Mouse (Mus musculus): ENCODE measurements around the gene Ndufs8. TPM values are rescaled to one million over a fixed set of nuclear protein-coding genes. Genes with fewer than 3 reads are reported as not detected.
"Not testable (repeated sequence)": the region's sequence is repeated elsewhere in the genome, so short reads cannot be mapped to it uniquely, and the experiment has no call there.

Gene Ndufs8
- 35.3 and 55.4 TPM in 2 replicates for total RNA-seq (2017)

DNA sequence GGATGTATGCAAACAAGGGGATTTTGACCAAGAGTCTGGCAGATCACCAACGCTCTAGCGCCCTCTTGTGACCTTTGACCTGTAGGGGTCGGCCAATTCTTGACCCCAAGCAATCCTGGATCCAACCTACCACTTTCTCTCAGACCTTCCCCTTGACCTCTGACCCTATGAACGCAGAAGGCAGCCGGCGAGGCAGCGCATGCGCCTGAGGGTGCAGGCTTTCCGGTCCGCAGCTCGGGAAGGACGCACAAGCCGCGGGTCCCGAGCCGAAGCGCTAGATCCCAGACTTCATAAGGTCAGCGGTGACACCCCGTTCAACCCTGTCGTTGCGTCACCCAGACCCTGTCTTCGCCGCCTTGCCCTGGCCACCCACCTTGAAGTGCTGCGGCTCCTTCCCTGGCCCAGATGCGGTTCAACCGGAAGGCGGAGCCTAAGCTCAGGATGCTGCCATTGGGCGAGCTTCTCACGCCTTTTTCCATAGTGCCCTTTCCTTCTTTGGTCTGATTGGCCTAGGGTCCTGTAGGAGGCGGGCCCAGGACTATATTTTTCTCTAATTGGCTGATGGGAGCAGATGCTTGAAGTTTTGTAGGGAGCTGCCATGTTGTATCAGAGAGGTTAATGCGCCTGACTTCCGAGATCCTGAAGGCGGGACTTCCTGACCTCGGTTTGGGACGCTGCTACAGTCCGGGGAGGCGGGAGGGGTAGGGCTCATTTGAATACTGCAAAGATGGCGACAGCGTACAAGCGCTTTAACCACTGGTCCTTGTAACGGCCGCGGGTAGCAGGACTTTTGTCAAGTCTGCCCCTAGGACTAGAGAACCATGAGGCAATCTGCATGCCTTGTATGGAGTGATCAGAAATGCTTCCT is at the start of gene Ndufs8:
Gene Ndufs8, minus strand, starts transcription at position 438 of the 868 bp plus-strand sequence.
- ATAC-seq (replicated peaks in 1 of 2; ENCODE audit: insufficient read depth in 1 of 2, low FRiP score in 2 of 2, low TSS enrichment in 1 of 2, low read depth in 1 of 2, poor library complexity in 2 of 2, severe bottlenecking in 2 of 2) = peak; percentile 90 to 96

DNA sequence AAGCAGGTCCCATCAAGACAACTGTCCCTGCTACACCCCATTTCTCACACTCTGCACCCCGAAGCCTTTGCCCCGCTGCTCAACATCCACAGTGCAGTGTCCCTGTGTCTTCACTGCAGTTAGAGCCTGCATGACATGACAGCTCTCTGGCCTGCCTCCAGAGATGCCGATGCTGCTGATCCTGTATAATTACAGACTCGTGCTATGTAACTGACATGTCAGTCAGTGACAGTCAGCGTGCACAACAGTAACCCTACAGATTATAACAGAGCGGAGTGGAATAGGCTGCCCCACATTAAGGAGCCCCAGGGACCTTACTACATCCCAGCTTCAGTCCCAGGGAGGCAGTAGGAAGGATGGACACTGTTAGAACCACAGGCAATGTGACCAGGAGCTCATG is 49.2 kb upstream of the Ndufs8 start:
- not testable (repeated sequence) for ATAC-seq (replicated peaks in 1 of 2; ENCODE audit: insufficient read depth in 1 of 2, low FRiP score in 2 of 2, low TSS enrichment in 1 of 2, low read depth in 1 of 2, poor library complexity in 2 of 2, severe bottlenecking in 2 of 2)

DNA sequence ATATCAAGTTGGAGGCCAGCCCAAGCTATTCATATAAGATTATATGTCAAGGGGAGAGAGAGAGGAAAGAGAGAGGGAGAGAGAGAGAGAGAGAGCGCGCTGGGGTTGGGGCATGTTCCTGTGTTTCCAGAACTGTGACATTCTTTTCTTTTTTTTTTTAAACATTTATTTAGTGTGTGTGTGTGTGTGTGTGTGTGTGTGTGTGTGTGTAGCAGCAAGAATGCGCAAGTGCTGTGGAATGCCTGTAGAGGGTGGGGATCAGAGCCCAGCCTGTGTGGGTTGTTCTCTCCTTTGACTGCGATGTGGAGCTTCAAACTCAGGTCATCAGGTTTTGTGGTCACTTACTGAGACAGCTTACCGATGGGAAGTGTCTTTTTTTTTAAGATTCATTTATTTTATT is 47.6 kb upstream of the Ndufs8 start:
- ATAC-seq (replicated peaks in 1 of 2; ENCODE audit: insufficient read depth in 1 of 2, low FRiP score in 2 of 2, low TSS enrichment in 1 of 2, low read depth in 1 of 2, poor library complexity in 2 of 2, severe bottlenecking in 2 of 2) = no peak

DNA sequence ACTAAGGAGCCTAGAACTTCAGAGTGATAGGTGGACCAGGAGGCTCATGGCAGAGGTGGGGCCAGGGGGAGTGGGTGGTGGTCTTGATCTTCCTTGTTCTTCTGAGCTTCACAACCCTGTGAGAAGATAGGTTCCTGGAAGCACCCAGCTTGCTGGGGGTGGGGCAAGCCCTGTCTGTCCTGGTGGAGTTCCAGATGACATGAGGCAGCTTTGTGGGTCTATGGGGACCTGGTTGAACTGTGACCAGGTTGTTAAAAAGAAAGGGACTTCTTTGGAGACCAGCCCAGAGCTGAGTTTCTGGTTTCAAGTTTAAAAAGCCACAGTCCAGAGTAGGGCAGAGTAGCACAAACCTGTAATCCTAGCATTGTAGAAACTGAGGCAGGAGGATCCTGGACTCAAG is 46.5 kb upstream of the Ndufs8 start:
- ATAC-seq (replicated peaks in 1 of 2; ENCODE audit: insufficient read depth in 1 of 2, low FRiP score in 2 of 2, low TSS enrichment in 1 of 2, low read depth in 1 of 2, poor library complexity in 2 of 2, severe bottlenecking in 2 of 2) = no peak

DNA sequence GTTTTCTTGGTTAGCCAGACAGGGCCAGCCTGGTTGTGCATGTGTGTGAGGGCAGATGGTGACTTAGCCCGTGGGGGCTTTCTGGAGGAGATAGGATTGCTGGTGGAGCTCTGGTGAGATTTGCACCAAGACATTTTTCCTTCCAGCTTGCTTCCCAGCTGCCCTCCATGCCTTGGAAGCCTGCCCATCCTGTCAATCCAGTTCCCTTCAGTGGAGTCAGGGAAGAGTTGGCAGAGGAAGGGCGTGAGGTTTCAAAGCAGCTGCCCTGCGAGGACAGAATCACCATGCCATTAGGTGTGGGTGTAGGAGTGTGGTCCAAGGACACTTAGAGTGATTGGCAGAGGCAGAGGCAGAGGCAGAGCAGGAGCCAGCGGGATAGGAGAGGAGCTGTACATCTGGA is 45.9 kb upstream of the Ndufs8 start, which contains the start of gene Aldh3b3:
Gene Aldh3b3, plus strand, starts transcription at position 176 of the 400 bp plus-strand sequence.
- no peak for ATAC-seq (replicated peaks in 1 of 2; ENCODE audit: insufficient read depth in 1 of 2, low FRiP score in 2 of 2, low TSS enrichment in 1 of 2, low read depth in 1 of 2, poor library complexity in 2 of 2, severe bottlenecking in 2 of 2)

DNA sequence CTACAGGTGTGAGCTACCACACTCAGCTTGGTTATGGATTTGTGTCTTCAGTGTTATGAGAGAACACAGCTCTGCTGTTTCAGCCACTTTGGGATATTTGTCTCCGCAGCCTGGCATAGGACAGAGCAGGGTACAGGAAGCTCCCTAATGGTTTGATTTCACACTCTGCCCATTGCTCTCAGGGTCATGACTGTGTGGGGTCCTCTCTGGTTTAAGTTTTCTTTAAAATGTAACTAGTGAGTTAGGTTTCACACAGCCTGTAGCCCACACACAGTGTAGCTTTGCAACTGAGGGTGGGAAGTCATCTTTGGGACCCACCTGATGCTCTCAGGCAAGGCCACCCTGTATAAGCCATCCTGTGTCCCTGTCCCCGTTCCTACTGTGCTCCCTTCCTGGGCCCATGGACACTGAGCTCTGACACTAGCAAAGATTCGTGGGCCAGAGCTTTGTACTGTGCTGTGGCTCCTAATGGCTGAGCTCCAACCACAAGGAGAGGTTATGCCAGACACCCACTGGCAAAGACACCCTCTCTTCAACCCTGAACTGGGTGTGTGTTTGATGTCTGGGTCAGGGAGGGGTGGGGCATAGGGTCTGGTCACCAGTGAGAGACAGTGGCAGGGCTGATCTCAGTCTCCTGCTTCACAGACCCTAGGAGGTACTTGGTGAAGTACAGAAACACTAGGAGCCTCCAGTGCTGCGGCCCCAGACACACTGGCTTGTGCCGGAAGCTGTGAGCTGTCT is 44.9 kb upstream of the Ndufs8 start:
- not testable (repeated sequence) for ATAC-seq (replicated peaks in 1 of 2; ENCODE audit: insufficient read depth in 1 of 2, low FRiP score in 2 of 2, low TSS enrichment in 1 of 2, low read depth in 1 of 2, poor library complexity in 2 of 2, severe bottlenecking in 2 of 2)

DNA sequence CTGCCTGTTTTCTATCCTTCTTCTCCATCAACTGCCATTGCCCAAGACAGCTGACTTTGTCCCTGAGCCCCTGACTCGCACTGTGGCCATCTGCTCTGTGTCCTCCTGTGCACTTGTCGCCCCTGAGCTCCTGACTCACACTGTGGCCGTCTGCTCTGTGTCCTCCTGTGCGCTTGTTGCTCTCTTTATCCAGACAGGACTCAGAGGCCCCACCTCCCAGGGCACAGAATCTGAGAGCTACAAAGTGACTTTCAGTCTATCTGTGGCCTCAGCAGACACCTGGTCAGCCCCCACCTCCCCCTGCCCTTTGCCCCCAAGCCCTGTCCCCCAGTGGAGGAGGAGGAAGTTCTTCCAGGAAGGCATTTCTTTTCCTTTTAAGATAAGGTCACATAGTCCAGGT is 43.2 kb upstream of the Ndufs8 start:
- no peak for ATAC-seq (replicated peaks in 1 of 2; ENCODE audit: insufficient read depth in 1 of 2, low FRiP score in 2 of 2, low TSS enrichment in 1 of 2, low read depth in 1 of 2, poor library complexity in 2 of 2, severe bottlenecking in 2 of 2)

DNA sequence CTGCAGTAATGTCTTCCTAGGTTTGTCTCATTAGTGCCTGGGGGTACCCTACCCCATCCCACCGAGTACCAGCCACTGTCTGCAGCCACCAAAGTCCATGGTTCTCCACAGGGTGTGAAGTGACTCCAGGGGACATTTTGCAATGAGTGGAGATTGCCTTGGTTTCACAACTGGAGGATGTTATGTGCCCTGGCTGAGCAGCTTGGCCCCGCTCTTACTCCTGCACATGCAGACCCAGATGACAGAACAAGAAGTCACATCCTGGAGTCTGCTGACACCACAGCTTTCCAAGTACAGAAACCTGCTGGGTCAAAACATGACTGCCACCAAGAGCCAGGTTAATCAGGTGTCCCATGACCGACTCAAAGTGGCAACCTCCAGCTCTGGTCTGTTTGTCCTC is 42.5 kb upstream of the Ndufs8 start:
- no peak for ATAC-seq (replicated peaks in 1 of 2; ENCODE audit: insufficient read depth in 1 of 2, low FRiP score in 2 of 2, low TSS enrichment in 1 of 2, low read depth in 1 of 2, poor library complexity in 2 of 2, severe bottlenecking in 2 of 2)

DNA sequence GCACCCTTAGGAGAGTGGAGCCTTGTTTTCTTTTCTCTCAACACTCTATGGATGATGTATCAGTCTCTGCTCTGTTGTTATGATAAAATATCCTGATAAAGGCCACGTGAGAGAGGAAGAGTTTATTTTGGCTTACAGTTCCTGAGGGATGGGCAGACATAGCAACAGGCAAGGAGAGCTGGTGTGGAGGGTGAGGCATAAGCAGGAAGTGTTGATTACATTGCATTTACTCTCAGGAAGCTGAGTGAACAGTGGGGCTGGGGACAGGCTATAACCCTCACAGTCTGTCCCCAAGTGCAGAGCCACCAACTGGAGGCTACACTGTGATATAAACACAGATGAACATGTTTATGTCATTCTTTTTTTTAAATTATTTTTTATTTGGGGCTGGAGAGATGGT is 39.5 kb upstream of the Ndufs8 start:
- no peak for ATAC-seq (replicated peaks in 1 of 2; ENCODE audit: insufficient read depth in 1 of 2, low FRiP score in 2 of 2, low TSS enrichment in 1 of 2, low read depth in 1 of 2, poor library complexity in 2 of 2, severe bottlenecking in 2 of 2)

DNA sequence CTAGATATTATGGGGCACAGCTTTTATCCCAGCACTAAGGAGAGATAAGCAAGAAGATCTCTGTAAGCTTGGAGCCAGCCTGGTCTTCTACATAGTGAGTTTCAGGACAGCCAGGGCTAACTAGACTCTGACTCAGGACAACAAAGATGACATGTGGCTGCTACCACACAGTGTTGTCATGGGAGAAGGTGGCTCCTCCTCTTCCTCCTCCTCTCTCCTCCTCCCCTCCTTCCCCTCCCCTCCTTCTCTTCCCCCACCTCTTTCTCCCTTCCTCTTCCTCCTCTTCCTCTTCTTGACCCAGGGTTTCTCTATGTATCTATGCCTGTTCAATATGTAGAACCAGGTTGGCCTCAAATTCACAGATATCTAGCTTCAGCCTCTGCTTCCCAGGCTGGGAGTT is 38.9 kb upstream of the Ndufs8 start:
- ATAC-seq (replicated peaks in 1 of 2; ENCODE audit: insufficient read depth in 1 of 2, low FRiP score in 2 of 2, low TSS enrichment in 1 of 2, low read depth in 1 of 2, poor library complexity in 2 of 2, severe bottlenecking in 2 of 2) = no peak

DNA sequence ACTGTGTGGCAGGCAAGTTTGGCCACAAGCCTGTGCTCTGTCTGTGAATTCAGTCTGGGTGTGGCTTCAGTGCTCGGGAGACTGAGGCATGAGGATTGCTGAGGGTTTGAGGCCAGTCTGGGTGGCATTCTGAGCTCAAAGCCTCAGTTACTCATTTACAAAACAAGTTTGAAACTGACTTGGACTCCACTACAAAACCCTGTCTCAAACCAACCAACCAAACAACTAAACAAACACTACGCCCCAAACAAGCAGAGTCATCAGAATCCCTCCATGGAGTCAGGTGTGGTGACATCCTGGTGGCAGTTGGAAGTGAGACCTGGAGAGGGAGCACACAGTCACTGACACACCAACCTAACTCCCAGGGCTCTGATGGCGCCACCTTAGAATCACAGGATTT is 37.8 kb upstream of the Ndufs8 start:
- no peak for ATAC-seq (replicated peaks in 1 of 2; ENCODE audit: insufficient read depth in 1 of 2, low FRiP score in 2 of 2, low TSS enrichment in 1 of 2, low read depth in 1 of 2, poor library complexity in 2 of 2, severe bottlenecking in 2 of 2)

DNA sequence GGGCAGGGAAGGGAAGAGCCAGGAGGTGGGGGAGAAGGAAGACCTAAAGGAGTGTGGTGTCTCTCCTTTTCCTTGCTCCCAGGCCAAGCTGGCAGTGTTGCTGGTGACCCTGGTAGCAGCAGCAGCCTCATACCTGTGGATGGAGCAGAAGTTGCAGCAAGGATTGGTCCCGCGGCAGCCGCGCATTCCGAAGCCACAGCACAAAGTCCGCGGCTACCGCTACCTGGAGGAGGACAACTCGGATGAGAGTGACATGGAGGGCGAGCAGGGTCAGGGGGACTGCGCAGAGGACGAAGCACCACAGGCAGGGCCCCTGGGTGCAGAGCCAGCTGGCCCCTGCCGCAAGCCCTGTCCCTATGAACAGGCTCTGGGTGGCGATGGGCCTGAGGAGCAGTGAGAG is 36.0 kb upstream of the Ndufs8 start:
- ATAC-seq (replicated peaks in 1 of 2; ENCODE audit: insufficient read depth in 1 of 2, low FRiP score in 2 of 2, low TSS enrichment in 1 of 2, low read depth in 1 of 2, poor library complexity in 2 of 2, severe bottlenecking in 2 of 2) = no peak

DNA sequence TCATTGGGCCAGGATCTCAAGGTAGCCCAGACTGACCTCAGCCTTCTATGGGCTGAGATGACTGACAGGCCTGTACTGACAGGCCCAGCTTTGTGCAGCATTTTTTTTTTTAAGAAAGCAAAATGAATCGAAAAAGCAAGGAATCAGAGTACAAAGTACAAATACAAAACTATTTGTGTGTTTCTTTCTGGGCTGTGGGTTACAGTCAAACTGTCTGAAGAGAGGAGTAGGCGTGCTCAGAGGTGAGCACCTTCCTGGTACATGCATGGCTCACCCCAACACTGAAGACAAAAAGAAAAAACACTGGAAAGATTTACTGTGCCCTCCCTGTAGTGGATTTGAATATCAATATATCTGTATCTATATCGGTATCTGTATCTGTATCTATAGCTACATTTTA is 35.2 kb upstream of the Ndufs8 start:
- ATAC-seq (replicated peaks in 1 of 2; ENCODE audit: insufficient read depth in 1 of 2, low FRiP score in 2 of 2, low TSS enrichment in 1 of 2, low read depth in 1 of 2, poor library complexity in 2 of 2, severe bottlenecking in 2 of 2) = no peak

DNA sequence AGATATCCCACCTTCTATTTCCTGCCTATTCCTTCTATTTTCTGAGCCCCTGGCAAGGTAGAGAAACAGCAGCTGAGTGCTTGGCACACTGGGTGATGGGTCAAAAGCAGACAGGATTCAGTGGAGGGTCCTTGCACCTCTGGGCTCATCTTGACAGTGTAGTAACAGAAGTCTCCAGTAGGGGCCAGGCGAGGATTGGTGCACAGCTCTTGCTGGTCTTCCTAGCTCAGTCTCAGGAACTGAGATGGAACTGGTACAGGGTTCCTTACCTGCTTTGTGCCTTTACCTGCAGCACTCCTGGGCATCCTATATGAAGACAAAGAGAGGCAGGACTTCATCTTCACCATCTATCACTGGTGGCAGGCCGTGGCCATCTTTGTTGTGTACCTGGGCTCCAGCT is 34.1 kb upstream of the Ndufs8 start:
- ATAC-seq (replicated peaks in 1 of 2; ENCODE audit: insufficient read depth in 1 of 2, low FRiP score in 2 of 2, low TSS enrichment in 1 of 2, low read depth in 1 of 2, poor library complexity in 2 of 2, severe bottlenecking in 2 of 2) = peak; percentile 46 to 72; a peak in 1 of 4 replicates

DNA sequence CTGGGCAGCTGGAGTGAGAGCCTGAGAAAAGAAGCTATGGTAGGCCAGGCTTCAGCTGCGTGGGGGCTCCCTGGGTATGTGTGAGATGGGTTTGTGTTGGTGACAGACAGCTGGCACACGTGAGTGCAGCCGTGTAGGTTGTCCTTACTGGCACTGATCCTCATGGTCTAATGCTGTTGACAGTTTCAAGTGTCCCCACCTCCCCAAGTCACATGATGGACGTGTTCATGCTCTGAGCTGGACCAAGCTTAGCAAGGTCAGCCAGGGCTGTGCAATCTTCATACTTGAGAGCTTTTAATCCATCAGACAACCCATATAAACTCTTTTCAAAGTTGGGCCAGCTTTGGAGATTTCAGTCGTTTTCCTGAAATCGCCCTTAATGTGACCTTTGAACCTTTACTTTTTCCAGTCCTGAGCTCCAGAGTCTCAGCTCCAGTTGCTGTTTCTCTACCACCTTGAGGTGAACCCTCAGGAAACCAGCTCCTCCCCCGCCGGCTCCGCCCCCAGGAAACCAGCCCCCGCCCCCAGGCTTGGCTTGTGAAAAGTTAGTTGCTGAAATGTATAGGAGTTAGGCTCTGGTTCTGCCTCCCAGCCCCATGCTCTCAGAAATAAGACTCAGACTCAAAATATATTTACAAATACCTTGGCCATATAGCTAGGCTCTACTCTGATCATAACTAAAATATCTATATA is 33.4 kb upstream of the Ndufs8 start:
- ATAC-seq (replicated peaks in 1 of 2; ENCODE audit: insufficient read depth in 1 of 2, low FRiP score in 2 of 2, low TSS enrichment in 1 of 2, low read depth in 1 of 2, poor library complexity in 2 of 2, severe bottlenecking in 2 of 2) = no peak

DNA sequence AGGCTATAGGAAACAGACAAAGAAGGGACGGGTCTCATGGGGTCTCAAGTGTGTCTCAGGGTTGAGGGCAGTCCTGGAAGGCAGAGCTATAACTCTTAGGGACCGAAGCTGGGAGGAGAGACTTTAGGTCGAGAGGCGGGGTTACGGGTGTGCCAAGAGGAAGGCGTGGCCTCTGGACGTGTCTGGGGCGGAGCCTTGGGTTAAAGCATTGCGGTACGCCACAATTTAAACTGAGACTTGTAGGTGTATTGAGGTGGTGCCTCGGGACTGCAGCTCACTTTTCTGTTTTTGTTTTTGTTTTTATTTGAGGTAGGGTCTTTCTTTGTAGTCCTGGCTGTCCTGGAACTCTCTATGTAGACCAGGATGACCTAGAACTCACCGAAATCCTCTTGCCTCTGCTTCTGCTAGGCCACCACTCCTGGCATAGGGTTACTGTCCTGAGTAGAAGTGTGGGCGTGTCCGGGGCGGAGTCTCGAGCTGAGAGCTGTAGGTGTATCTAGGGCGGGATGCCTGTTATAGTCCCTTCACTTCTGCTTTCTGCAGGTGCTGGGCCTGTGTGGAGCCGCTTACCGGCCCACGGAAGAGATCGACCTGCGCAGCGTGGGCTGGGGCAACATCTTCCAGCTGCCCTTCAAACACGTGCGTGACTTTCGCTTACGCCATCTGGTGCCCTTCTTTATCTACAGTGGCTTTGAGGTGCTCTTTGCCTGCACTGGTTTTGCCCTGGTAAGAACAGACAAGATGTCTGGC is 30.6 kb upstream of the Ndufs8 start:
- peak; percentile 25 to 65; a peak in 2 of 4 replicates for ATAC-seq (replicated peaks in 1 of 2; ENCODE audit: insufficient read depth in 1 of 2, low FRiP score in 2 of 2, low TSS enrichment in 1 of 2, low read depth in 1 of 2, poor library complexity in 2 of 2, severe bottlenecking in 2 of 2)

DNA sequence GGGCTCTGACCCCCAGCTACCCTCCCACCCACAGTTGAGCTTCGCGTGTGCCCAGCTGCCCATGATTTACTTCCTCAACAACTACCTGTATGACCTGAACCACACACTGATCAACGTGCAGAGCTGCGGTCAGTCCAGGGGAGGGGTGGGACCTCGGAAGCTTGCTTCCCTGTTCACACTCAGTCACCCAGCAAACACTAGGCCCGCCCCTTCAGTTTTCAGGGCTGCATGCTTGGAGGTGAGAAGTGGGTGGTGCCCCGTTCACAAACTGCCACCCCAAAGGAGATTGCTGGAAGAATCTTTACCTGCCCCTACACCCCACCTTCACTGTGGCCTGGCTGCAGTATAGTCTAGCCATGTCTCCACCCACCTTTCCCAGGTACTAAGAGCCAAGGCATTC is 29.7 kb upstream of the Ndufs8 start:
- ATAC-seq (replicated peaks in 1 of 2; ENCODE audit: insufficient read depth in 1 of 2, low FRiP score in 2 of 2, low TSS enrichment in 1 of 2, low read depth in 1 of 2, poor library complexity in 2 of 2, severe bottlenecking in 2 of 2) = no peak

All from hematopoietic stem cell, adult 5-6 weeks (primary cell).